Mouse (Mus musculus) liver, embryonic 14 days (tissue): ENCODE data around the gene Mllt1. TPM values are rescaled to one million over a fixed set of nuclear protein-coding genes. Genes with fewer than 3 reads are reported as not detected.

ENCODE experiments used
- polyA plus RNA-seq: library from polyadenylated mRNA; depleted of rRNA; stranded (reverse); fragments of >200 nt; gene quantifications from 2 replicates; pipeline ENCODE4 v1.2.3, GENCODE M21; 2012; rRNA removed

The Mllt1 gene
- polyA plus RNA-seq, result 10.1 and 11.0 TPM in 2 replicates

GRCm38 (mm10) chr17:56935363-56936131, at the start of gene Mllt1:
TSS of gene Mllt1 (minus strand) at chr17:56935415.

GRCm38 (mm10) chr17:56982013-56982412, 46.8 kb upstream of the Mllt1 start, which contains the start of gene Acer1:
TSS of gene Acer1 (minus strand) at chr17:56982126.

GRCm38 (mm10) chr17:56874936-56875651, 60.1 kb downstream of the Mllt1 start, which contains the start of gene 1700061G19Rik:
TSS of gene 1700061G19Rik (plus strand) at chr17:56875477.

GRCm38 (mm10) chr17:56874237-56874636, 61.0 kb downstream of the Mllt1 start, which contains the start of gene Acsbg2:
TSS of gene Acsbg2 (minus strand) at chr17:56874447.

Other genes starting within 250 kb of the Mllt1 start
- 104 and 123 TPM in 2 replicates for gene Ndufa11, start 217.6 kb downstream of the Mllt1 start, polyA plus RNA-seq
- 2.4 and 2.5 TPM in 2 replicates for gene Vmac, start 217.4 kb downstream of the Mllt1 start, polyA plus RNA-seq
- 1.0 and 1.2 TPM in 2 replicates for gene Nrtn, start 177.9 kb downstream of the Mllt1 start, polyA plus RNA-seq
- gene Dus3l, start 170.7 kb downstream of the Mllt1 start, polyA plus RNA-seq, result 16.5 and 17.4 TPM in 2 replicates
- gene Prr22, start 165.2 kb downstream of the Mllt1 start, polyA plus RNA-seq, result 0.90 and 1.2 TPM in 2 replicates
- 8.5 and 10.7 TPM in 2 replicates for gene Rfx2, start 104.4 kb downstream of the Mllt1 start, polyA plus RNA-seq
- gene Acsbg2, start 61.0 kb downstream of the Mllt1 start, polyA plus RNA-seq, result not detected in 2 replicates
- gene 1700061G19Rik, start 59.9 kb downstream of the Mllt1 start, polyA plus RNA-seq, result 0.01 TPM in 2 replicates
- gene Acer1, start 46.7 kb upstream of the Mllt1 start, polyA plus RNA-seq, result not detected in 2 replicates
- 57.9 and 62.5 TPM in 2 replicates for gene Clpp, start 54.9 kb upstream of the Mllt1 start, polyA plus RNA-seq
- gene Alkbh7, start 61.9 kb upstream of the Mllt1 start, polyA plus RNA-seq, result 9.1 and 11.2 TPM in 2 replicates
- not detected in 2 replicates for gene Pspn, start 64.6 kb upstream of the Mllt1 start, polyA plus RNA-seq
- 60.1 and 66.8 TPM in 2 replicates for gene Gtf2f1, start 75.9 kb upstream of the Mllt1 start, polyA plus RNA-seq
- not detected in 2 replicates for gene Gm17949, start 76.1 kb upstream of the Mllt1 start, polyA plus RNA-seq
- 30.1 and 35.2 TPM in 2 replicates for gene Khsrp, start 96.1 kb upstream of the Mllt1 start, polyA plus RNA-seq
- gene Slc25a41, start 106.2 kb upstream of the Mllt1 start, polyA plus RNA-seq, result not detected in 2 replicates
- gene Crb3, start 123.7 kb upstream of the Mllt1 start, polyA plus RNA-seq, result 4.4 and 5.0 TPM in 2 replicates
- gene Slc25a23, start 124.4 kb upstream of the Mllt1 start, polyA plus RNA-seq, result 7.2 and 9.3 TPM in 2 replicates
- gene Dennd1c, start 143.1 kb upstream of the Mllt1 start, polyA plus RNA-seq, result 0.93 and 1.6 TPM in 2 replicates
- gene Tubb4a, start 152.4 kb upstream of the Mllt1 start, polyA plus RNA-seq, result 0.18 and 0.37 TPM in 2 replicates
- 0.46 and 0.59 TPM in 2 replicates for gene Tnfsf9, start 169.9 kb upstream of the Mllt1 start, polyA plus RNA-seq
- not detected in 2 replicates for gene Cd70, start 214.4 kb upstream of the Mllt1 start, polyA plus RNA-seq